Mouse (Mus musculus) bone marrow macrophage, adult 2 months (primary cell): Measurements from ENCODE around the gene Gba2.

ENCODE experiments used
- CTCF ChIP-seq: IDR thresholded peaks from 2 replicates; pipeline ENCODE4 v1.5.1; 2012; ENCODE audit warnings: low read depth, mild to moderate bottlenecking, low read length, moderate library complexity
- POLR2A ChIP-seq: IDR thresholded peaks from 2 replicates; pipeline ENCODE4 v1.6.1; 2012; ENCODE audit warnings: mild to moderate bottlenecking, low read depth, low read length, borderline replicate concordance

GRCm38 (mm10) chr4:43593453-43593852 is 14.8 kb upstream of the Gba2 start:
- no peak for TF ChIP-seq CTCF
- no peak for TF ChIP-seq POLR2A
